Mouse (Mus musculus) lung, postnatal 0 days (tissue): ENCODE data around the gene Myb.

ENCODE experiments used
- CTCF ChIP-seq: IDR thresholded peaks from 2 replicates; pipeline ENCODE4 v1.5.1; 2016; ENCODE audit warnings: antibody characterized with exemption, mild to moderate bottlenecking
- EP300 ChIP-seq: IDR thresholded peaks from 2 replicates; pipeline ENCODE4 v1.6.1; 2016; ENCODE audit warnings: antibody characterized with exemption, mild to moderate bottlenecking, control low read depth

- TF ChIP-seq CTCF (no peak), EP300 (no peak)
Observed at GRCm38 (mm10) chr10:21162124-21162523, 1.3 kb upstream of the Myb start.
